Mouse (Mus musculus) splenic B cell, adult 2 months (primary cell): ENCODE results near the gene Edrf1.

Experiments
- DNase-seq: peaks from one replicate; pipeline ENCODE4 v3.0.0-alpha.2; 2011; ENCODE audit warnings: low read depth, low spot score
- H3K27me3 ChIP-seq: 2 replicates; pipeline ENCODE4 v1.6.1; 2012; ENCODE audit warnings: mild to moderate bottlenecking, low read length, moderate library complexity, mixed read lengths; ENCODE audit not compliant: control insufficient read depth, poor library complexity, insufficient read depth, severe bottlenecking
- H3K36me3 ChIP-seq: 2 replicates; pipeline ENCODE4 v1.6.1; 2012; ENCODE audit warnings: mild to moderate bottlenecking, low read length, moderate library complexity, mixed read lengths; ENCODE audit not compliant: control insufficient read depth, poor library complexity, insufficient read depth, severe bottlenecking

The Edrf1 gene

DNA sequence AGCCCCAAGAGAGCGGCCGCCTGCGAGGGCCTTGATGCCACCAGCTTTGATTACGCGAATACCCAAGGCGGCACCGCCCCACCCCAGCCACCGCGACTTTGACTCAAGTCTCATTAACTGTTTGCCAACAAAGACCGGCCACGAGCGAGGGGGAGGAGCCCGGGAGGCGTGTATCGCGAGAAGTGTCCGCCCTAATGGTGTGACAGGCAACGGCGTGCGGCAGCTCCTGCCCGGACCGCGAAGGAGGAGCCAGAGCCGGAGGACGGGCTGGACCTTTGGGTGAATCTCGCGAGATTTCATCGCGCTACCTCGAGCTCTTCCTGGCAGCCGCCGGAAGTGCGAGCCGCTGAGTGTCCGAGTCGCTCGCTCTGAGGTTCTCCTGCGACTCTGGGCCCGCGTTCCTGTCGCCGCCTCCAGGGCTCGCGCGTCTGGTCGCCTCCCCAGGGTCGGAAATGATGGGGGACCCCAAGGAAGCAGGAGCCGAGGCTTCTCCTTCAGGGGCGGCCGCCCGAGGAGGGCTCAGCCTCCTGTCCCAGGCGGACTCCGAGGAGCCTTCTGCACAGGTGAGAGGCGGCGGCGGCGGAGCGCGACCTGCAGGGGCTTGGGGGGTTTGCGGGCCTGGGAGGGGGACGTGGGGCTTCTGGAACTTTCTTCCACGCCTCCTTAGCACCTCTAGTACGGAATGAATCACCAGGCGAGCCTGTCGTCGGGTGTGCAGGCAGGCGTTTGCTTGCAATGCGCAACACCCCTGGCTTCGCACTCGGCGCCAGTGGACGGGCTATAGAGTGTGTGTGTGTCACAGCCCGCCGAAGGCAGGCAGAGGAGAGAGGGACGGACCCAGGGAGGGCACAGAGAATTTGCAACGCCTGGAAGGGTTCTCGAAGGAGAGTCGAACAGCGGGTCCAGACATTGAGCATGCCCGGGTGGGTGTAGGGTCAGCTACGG lies at the start of gene Edrf1:
Gene Edrf1 (plus strand): TSS at position 183 of the 945 bp plus-strand sequence.
- Histone ChIP-seq H3K36me3 (peaks cover 16% of the 10 kb centered on the region), H3K27me3 (no peaks in the 10 kb centered on the region)
- peak; percentile 99 for DNase-seq

- DNase-seq = no peak
- Histone ChIP-seq H3K27me3 (no peaks in the 10 kb centered on the region), H3K36me3 (no peaks in the 10 kb centered on the region)
These were observed 45.6 kb upstream of the Edrf1 start for GRCm38 (mm10) chr7:133591750-133592149.

DNA sequence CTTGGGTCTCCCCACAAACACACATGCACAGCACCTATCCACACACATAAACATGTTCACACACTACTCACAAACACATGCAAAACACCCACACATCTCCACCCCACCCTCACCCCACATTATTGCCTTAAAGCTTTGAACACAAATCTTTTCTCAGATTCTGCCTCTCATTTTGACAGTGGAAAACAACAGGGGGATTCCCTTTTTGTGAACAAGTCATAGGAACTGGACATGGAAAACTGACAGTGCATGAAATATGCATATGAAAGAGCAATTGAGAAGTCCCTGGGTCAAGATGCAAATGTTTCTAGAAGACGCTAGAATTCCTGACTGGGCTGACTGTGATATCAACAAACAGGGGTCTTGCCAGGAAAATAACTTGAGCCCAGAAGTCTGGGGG lies 36.8 kb upstream of the Edrf1 start:
- no peak for DNase-seq
- no peaks in the 10 kb centered on the region for H3K27me3 ChIP-seq
- no peaks in the 10 kb centered on the region for H3K36me3 ChIP-seq

DNA sequence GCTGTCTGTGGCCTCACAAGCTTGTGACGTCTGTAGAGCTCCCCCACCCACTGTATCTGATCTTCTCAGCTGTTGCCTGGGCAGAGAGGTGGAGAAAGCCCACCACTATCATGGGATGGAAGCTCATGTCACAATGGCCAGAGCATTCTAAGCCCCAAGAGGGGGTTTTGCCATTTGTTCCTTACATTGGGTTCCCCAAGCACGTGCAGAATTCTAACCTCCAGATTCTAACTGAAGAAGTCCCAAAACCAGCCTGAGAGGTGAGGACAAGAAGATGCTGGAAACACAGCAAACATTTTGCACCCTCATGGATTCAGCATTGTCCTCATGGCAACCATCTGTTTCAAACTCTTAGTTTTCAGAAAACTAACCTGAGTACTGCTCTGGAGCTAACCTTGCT lies 35.3 kb upstream of the Edrf1 start, which contains the start of gene Tex36:
Gene Tex36 (minus strand): TSS at position 101 of the 400 bp plus-strand sequence.
- Histone ChIP-seq H3K36me3 (no peaks in the 10 kb centered on the region), H3K27me3 (no peaks in the 10 kb centered on the region)
- DNase-seq = no peak

GRCm38 (mm10) chr7:133603156-133603555 lies 34.2 kb upstream of the Edrf1 start:
- H3K36me3 ChIP-seq = no peaks in the 10 kb centered on the region
- no peak for DNase-seq
- no peaks in the 10 kb centered on the region for H3K27me3 ChIP-seq

- no peaks in the 10 kb centered on the region for H3K36me3 ChIP-seq
- H3K27me3 ChIP-seq = no peaks in the 10 kb centered on the region
- DNase-seq = no peak
These were observed 32.8 kb upstream of the Edrf1 start for GRCm38 (mm10) chr7:133604427-133605081.

GRCm38 (mm10) chr7:133607331-133607730 lies 30.0 kb upstream of the Edrf1 start:
- no peak for DNase-seq
- Histone ChIP-seq H3K36me3 (no peaks in the 10 kb centered on the region), H3K27me3 (no peaks in the 10 kb centered on the region)

GRCm38 (mm10) chr7:133607883-133608575 lies 29.3 kb upstream of the Edrf1 start:
- Histone ChIP-seq H3K27me3 (no peaks in the 10 kb centered on the region), H3K36me3 (no peaks in the 10 kb centered on the region)
- DNase-seq = no peak

- H3K27me3 ChIP-seq = no peaks in the 10 kb centered on the region
- DNase-seq = no peak
These were observed 28.6 kb upstream of the Edrf1 start for GRCm38 (mm10) chr7:133608631-133609340.

DNA sequence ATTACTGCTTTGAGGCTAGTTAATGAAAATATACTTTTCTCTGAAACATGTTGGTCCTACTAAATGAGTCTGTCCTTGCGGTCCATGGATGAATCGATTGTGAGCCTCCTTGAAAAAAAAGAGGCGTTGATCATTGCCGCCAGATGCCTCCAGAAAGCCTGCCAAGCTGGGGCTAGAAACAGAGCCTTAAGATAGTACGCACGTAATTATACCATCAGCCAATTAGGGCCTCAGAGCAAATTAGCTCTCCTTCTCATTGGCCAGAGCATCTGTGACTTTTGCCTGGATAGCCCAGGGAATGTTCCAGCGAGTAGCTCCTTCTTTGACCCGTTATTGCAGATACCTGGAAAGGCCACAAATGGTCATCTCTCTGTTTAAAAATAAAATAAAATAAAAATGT lies 27.8 kb upstream of the Edrf1 start:
- Histone ChIP-seq H3K36me3 (no peaks in the 10 kb centered on the region), H3K27me3 (no peaks in the 10 kb centered on the region)
- DNase-seq = no peak

More at GRCm38 (mm10) chr7:133608631-133609340, 28.6 kb upstream of the Edrf1 start:
- no peaks in the 10 kb centered on the region for H3K36me3 ChIP-seq

- Histone ChIP-seq H3K27me3 (no peaks in the 10 kb centered on the region), H3K36me3 (no peaks in the 10 kb centered on the region)
- DNase-seq = no peak
These were observed 24.4 kb upstream of the Edrf1 start for GRCm38 (mm10) chr7:133612981-133613380.

DNA sequence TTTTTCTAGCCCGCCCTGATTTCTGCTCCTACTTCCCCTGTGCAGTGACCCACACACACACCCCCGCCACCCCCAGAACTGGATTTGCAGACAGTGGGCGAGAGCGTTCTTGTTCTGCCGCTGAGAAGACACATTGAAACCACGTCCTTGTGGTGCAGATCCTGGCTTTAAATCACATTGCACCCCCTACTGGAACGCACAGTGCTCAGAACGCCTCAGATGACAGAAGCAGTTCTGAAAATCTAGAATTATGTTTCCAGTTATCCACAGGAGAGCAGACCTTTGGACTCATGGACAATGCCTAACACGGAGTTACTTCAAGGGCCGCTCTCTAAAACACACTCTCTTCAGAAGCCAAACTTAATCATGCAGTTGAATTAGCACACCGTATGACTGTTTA lies 16.6 kb upstream of the Edrf1 start:
- no peaks in the 10 kb centered on the region for H3K27me3 ChIP-seq
- no peak for DNase-seq
- no peaks in the 10 kb centered on the region for H3K36me3 ChIP-seq

- no peak for DNase-seq
- H3K36me3 ChIP-seq = no peaks in the 10 kb centered on the region
- no peaks in the 10 kb centered on the region for H3K27me3 ChIP-seq
These were observed 14.1 kb upstream of the Edrf1 start for GRCm38 (mm10) chr7:133623226-133623625.

DNA sequence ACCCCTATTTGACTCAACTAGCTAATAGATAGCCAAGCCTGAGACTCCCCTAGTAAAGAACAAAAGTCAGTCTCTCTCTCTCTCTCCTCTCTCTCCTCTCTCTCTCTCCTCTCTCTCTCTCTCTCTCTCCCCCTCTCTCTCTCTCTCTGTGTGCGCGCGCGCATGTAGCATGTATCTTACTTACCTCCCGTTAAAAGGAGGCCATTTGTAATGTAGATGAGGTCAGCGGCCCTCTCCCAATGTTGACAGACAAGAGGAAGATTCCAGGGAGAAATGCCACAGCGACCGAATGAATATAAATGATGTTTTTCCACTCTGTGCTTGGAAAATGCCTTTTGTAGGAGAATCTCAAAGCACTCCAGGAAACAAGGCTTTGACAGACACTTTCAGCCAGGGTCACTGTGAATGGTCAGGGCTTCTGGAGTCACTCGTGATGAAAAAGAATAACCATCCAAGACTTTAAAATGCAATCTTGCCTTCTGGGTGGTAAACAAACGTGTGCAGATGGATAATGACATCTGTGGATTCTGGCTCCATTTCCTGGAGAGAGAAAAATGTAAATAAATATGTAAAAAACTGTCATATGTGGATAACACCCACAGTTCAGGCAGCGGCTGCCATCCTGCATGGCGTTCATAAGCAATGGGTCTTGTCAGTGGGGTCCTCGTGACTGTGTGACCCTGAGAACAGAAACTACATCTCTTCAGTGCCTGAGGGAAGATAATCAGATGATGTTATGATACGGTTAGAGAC lies 10.0 kb upstream of the Edrf1 start:
- Histone ChIP-seq H3K27me3 (no peaks in the 10 kb centered on the region), H3K36me3 (no peaks in the 10 kb centered on the region)
- no peak for DNase-seq
